Mouse (Mus musculus): ENCODE measurements around the gene Lrba. TPM values are rescaled to one million over a fixed set of nuclear protein-coding genes. Genes with fewer than 3 reads are reported as not detected.

Gene Lrba
- polyA plus RNA-seq, 1 experiment, result 5.6 TPM

DNA sequence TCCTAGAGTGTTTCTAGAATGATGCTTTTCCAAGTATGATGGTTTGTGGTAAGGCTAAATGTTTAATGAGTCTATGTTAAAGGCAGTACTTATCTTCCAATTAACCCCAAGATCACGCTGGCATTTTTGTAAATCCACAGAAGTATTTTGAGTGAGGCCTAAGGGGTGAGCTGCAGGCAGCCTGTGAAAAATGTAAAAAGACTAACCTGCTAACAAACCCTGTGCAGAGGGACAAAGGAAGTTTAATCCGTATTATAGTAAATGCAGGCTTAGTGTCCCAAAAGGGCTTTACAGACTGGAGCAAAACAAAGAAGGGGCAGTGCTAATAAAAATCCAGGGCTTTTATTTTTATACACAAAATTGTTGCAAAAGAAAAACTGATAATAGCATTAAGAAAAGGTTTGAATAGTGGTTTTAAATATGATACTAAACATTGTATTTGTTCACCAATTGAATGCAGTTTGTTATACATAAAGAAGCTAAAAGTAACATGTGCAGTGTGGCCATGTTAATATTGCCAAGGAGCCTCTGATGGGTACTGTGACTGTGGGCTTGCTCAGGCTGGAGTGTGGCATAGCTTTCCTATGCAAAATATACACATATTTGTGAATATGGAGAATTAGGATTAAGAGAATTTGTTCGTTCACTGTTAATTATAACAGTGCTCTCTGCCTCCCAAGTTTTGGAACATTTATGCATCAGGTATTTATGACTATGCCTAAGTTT lies 348.2 kb downstream of the Lrba start:
- H3K4me2 ChIP-seq (ENCODE audit: low read depth), result no peak overlapping the region
- H3ac ChIP-seq (ENCODE audit: control insufficient read depth, insufficient read length), result no peak overlapping the region
- H3K36me3 ChIP-seq (ENCODE audit: control insufficient read depth, insufficient read depth), result no peaks in the 10 kb centered on the region
- no peak overlapping the region for H3K4me3 ChIP-seq
- no peak for TF ChIP-seq E2F4 (IDR thresholded peaks at IDR 0.05; ENCODE audit: insufficient read depth)
- TF ChIP-seq MYOD1 (IDR thresholded peaks at IDR 0.05; ENCODE audit: control insufficient read depth in 1 of 3, insufficient read length in 2 of 3, low read depth in 2 of 3), result no peak
- TF ChIP-seq POLR2AphosphoS2 (IDR thresholded peaks at IDR 0.05; ENCODE audit: insufficient read length, low read depth), result no peak
- TF ChIP-seq USF1 (IDR thresholded peaks at IDR 0.05; ENCODE audit: low read depth), result no peak
- TF ChIP-seq CEBPB (IDR thresholded peaks at IDR 0.05; ENCODE audit: insufficient read depth, poor library complexity, severe bottlenecking), result no peak
- TF ChIP-seq MAX (IDR thresholded peaks at IDR 0.05; ENCODE audit: low read depth), result no peak
- TF ChIP-seq MYOG (IDR thresholded peaks at IDR 0.05; ENCODE audit: control insufficient read depth in 1 of 3, insufficient read depth in 1 of 3, insufficient read length in 2 of 3, low read depth in 2 of 3), result no peak
- no peak for TF ChIP-seq REST (IDR thresholded peaks at IDR 0.05; ENCODE audit: insufficient read depth, insufficient read length)
- TF ChIP-seq TCF3 (IDR thresholded peaks at IDR 0.05; ENCODE audit: insufficient read length, low read depth), result no peak
- TF ChIP-seq TCF12 (IDR thresholded peaks at IDR 0.05; ENCODE audit: insufficient read depth, poor library complexity, severe bottlenecking), result no peak
- TF ChIP-seq POLR2A (IDR thresholded peaks at IDR 0.05; ENCODE audit: insufficient read length, low read depth), result no peak
- TF ChIP-seq SRF (IDR thresholded peaks at IDR 0.05; ENCODE audit: control insufficient read depth, insufficient read length, low read depth), result no peak
- H3K79me2 ChIP-seq (ENCODE audit: control insufficient read depth, insufficient read depth), result no peaks in the 10 kb centered on the region
- H3K27me3 ChIP-seq (ENCODE audit: control insufficient read depth, insufficient read depth, insufficient read length), result no peaks in the 10 kb centered on the region

- TF ChIP-seq TCF12 (IDR thresholded peaks at IDR 0.05; ENCODE audit: insufficient read depth, poor library complexity, severe bottlenecking) (no peak), POLR2A (IDR thresholded peaks at IDR 0.05; ENCODE audit: insufficient read length, low read depth) (no peak), CEBPB (IDR thresholded peaks at IDR 0.05; ENCODE audit: insufficient read depth, poor library complexity, severe bottlenecking) (no peak)
- H3K4me2 ChIP-seq (ENCODE audit: low read depth), result no peak overlapping the region
- no peaks in the 10 kb centered on the region for H3K27me3 ChIP-seq (ENCODE audit: control insufficient read depth, insufficient read depth, insufficient read length)
- no peaks in the 10 kb centered on the region for H3K79me2 ChIP-seq (ENCODE audit: control insufficient read depth, insufficient read depth)
- no peak overlapping the region for H3K4me3 ChIP-seq
- no peak overlapping the region for H3ac ChIP-seq (ENCODE audit: control insufficient read depth, insufficient read length)
- H3K36me3 ChIP-seq (ENCODE audit: control insufficient read depth, insufficient read depth), result no peaks in the 10 kb centered on the region
These were observed 350.8 kb downstream of the Lrba start for GRCm38 (mm10) chr3:86575312-86575711.

DNA sequence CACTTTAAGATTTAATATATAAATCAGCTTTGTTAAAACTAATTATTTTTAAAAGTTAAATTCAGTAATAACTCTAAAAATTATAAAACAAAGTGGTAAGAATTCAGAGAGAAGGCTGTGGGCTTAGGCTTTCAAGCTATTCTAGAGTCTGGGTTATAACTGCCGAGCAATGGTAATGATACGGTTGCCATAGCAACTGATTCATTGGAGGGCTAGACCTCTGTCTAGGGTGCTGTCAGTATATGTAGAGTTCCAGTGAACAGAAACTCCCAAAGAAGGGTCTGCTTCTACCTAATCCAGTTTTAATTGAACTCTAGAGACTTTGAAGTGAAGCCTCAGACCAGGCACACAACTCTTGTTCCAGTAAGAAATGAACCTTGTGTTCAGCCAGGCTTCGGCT lies 377.8 kb downstream of the Lrba start:
- no peaks in the 10 kb centered on the region for H3K79me2 ChIP-seq (ENCODE audit: control insufficient read depth, insufficient read depth)
- H3K4me3 ChIP-seq, result no peak overlapping the region
- no peaks in the 10 kb centered on the region for H3K27me3 ChIP-seq (ENCODE audit: control insufficient read depth, insufficient read depth, insufficient read length)
- no peaks in the 10 kb centered on the region for H3K36me3 ChIP-seq (ENCODE audit: control insufficient read depth, insufficient read depth)
- H3K4me2 ChIP-seq (ENCODE audit: low read depth), result no peak overlapping the region
- no peak overlapping the region for H3ac ChIP-seq (ENCODE audit: control insufficient read depth, insufficient read length)
- no peak for TF ChIP-seq POLR2A (IDR thresholded peaks at IDR 0.05; ENCODE audit: insufficient read length, low read depth)
- TF ChIP-seq POLR2AphosphoS2 (IDR thresholded peaks at IDR 0.05; ENCODE audit: insufficient read length, low read depth), result no peak
- no peak for TF ChIP-seq TCF3 (IDR thresholded peaks at IDR 0.05; ENCODE audit: insufficient read length, low read depth)
- TF ChIP-seq E2F4 (IDR thresholded peaks at IDR 0.05; ENCODE audit: insufficient read depth), result no peak
- no peak for TF ChIP-seq MYOG (IDR thresholded peaks at IDR 0.05; ENCODE audit: control insufficient read depth in 1 of 3, insufficient read depth in 1 of 3, insufficient read length in 2 of 3, low read depth in 2 of 3)
- no peak for TF ChIP-seq REST (IDR thresholded peaks at IDR 0.05; ENCODE audit: insufficient read depth, insufficient read length)
- no peak for TF ChIP-seq MAX (IDR thresholded peaks at IDR 0.05; ENCODE audit: low read depth)
- no peak for TF ChIP-seq TCF12 (IDR thresholded peaks at IDR 0.05; ENCODE audit: insufficient read depth, poor library complexity, severe bottlenecking)

DNA sequence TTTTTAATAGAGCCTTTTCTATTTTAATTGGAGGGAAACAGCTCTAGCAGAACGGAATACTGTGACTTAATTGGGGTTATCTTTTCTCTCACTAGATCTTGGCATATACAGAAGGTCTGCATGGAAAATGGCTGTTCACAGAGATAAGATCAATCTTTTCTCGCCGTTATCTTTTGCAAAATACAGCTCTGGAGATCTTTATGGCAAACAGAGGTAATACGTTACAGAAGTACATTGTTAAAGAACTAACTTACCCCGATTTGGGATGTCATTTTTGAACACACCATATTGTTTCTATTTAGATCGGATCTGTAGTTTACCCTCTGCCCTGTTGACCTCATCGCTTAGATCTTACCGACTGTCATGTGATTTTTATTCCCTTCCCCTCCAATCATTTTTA lies 381.3 kb downstream of the Lrba start:
- no peak overlapping the region for H3K4me3 ChIP-seq
- no peaks in the 10 kb centered on the region for H3K36me3 ChIP-seq (ENCODE audit: control insufficient read depth, insufficient read depth)
- no peaks in the 10 kb centered on the region for H3K79me2 ChIP-seq (ENCODE audit: control insufficient read depth, insufficient read depth)
- no peak overlapping the region for H3ac ChIP-seq (ENCODE audit: control insufficient read depth, insufficient read length)
- H3K4me2 ChIP-seq (ENCODE audit: low read depth), result no peak overlapping the region
- TF ChIP-seq TCF12 (IDR thresholded peaks at IDR 0.05; ENCODE audit: insufficient read depth, poor library complexity, severe bottlenecking), result no peak
- no peak for TF ChIP-seq MAX (IDR thresholded peaks at IDR 0.05; ENCODE audit: low read depth)
- TF ChIP-seq POLR2A (IDR thresholded peaks at IDR 0.05; ENCODE audit: insufficient read length, low read depth), result no peak
- TF ChIP-seq USF1 (IDR thresholded peaks at IDR 0.05; ENCODE audit: low read depth), result no peak
- no peak for TF ChIP-seq SRF (IDR thresholded peaks at IDR 0.05; ENCODE audit: control insufficient read depth, insufficient read length, low read depth)
- no peak for TF ChIP-seq CEBPB (IDR thresholded peaks at IDR 0.05; ENCODE audit: insufficient read depth, poor library complexity, severe bottlenecking)
- TF ChIP-seq REST (IDR thresholded peaks at IDR 0.05; ENCODE audit: insufficient read depth, insufficient read length), result no peak
- TF ChIP-seq TCF3 (IDR thresholded peaks at IDR 0.05; ENCODE audit: insufficient read length, low read depth), result no peak
- H3K27me3 ChIP-seq (ENCODE audit: control insufficient read depth, insufficient read depth, insufficient read length), result no peaks in the 10 kb centered on the region

- Histone ChIP-seq H3K36me3 (ENCODE audit: control insufficient read depth, insufficient read depth) (no peaks in the 10 kb centered on the region), H3K27me3 (ENCODE audit: control insufficient read depth, insufficient read depth, insufficient read length) (no peaks in the 10 kb centered on the region), H3K79me2 (ENCODE audit: control insufficient read depth, insufficient read depth) (no peaks in the 10 kb centered on the region), H3ac (ENCODE audit: control insufficient read depth, insufficient read length) (no peak overlapping the region), H3K4me2 (ENCODE audit: low read depth) (no peak overlapping the region), H3K4me3 (no peak overlapping the region)
- no peak for TF ChIP-seq MYOD1 (IDR thresholded peaks at IDR 0.05; ENCODE audit: control insufficient read depth in 1 of 3, insufficient read length in 2 of 3, low read depth in 2 of 3)
- TF ChIP-seq MYOG (IDR thresholded peaks at IDR 0.05; ENCODE audit: control insufficient read depth in 1 of 3, insufficient read depth in 1 of 3, insufficient read length in 2 of 3, low read depth in 2 of 3), result no peak
- no peak for TF ChIP-seq MAX (IDR thresholded peaks at IDR 0.05; ENCODE audit: low read depth)
- TF ChIP-seq TCF12 (IDR thresholded peaks at IDR 0.05; ENCODE audit: insufficient read depth, poor library complexity, severe bottlenecking), result no peak
- TF ChIP-seq SRF (IDR thresholded peaks at IDR 0.05; ENCODE audit: control insufficient read depth, insufficient read length, low read depth), result no peak
- TF ChIP-seq TCF3 (IDR thresholded peaks at IDR 0.05; ENCODE audit: insufficient read length, low read depth), result no peak
- no peak for TF ChIP-seq CEBPB (IDR thresholded peaks at IDR 0.05; ENCODE audit: insufficient read depth, poor library complexity, severe bottlenecking)
- TF ChIP-seq E2F4 (IDR thresholded peaks at IDR 0.05; ENCODE audit: insufficient read depth), result no peak
- TF ChIP-seq REST (IDR thresholded peaks at IDR 0.05; ENCODE audit: insufficient read depth, insufficient read length), result no peak
- TF ChIP-seq POLR2AphosphoS2 (IDR thresholded peaks at IDR 0.05; ENCODE audit: insufficient read length, low read depth), result no peak
- no peak for TF ChIP-seq POLR2A (IDR thresholded peaks at IDR 0.05; ENCODE audit: insufficient read length, low read depth)
- TF ChIP-seq USF1 (IDR thresholded peaks at IDR 0.05; ENCODE audit: low read depth), result no peak
These were observed 402.7 kb downstream of the Lrba start for GRCm38 (mm10) chr3:86627008-86627743.
